Mouse (Mus musculus): ENCODE data around the gene Nmd3. TPM values are rescaled to one million over a fixed set of nuclear protein-coding genes. Genes with fewer than 3 reads are reported as not detected.

The Nmd3 gene
- polyA plus RNA-seq, 1 experiment from 2014 or later = 165 TPM

- H3K9ac ChIP-seq (ENCODE audit: low read depth, low read length) = no peak overlapping the region
- ATAC-seq (ENCODE audit: low FRiP score, low TSS enrichment) = no peak
- H3K27ac ChIP-seq (ENCODE audit: low read depth, low read length) = no peak overlapping the region
- no peaks in the 10 kb centered on the region for H3K9me3 ChIP-seq (ENCODE audit: control insufficient read depth, low read length)
- WGBS = 91% methylated on average over 1 of the region's 1 CpGs
- H3K36me3 ChIP-seq (ENCODE audit: control insufficient read depth, insufficient read depth, low read length) = peaks cover 38% of the 10 kb centered on the region
- no peaks in the 10 kb centered on the region for H3K27me3 ChIP-seq (ENCODE audit: control insufficient read depth, insufficient read depth, low read length)
- no peak overlapping the region for H3K4me3 ChIP-seq (ENCODE audit: low read length)
- no peaks in the 10 kb centered on the region for H3K4me1 ChIP-seq (ENCODE audit: control insufficient read depth, insufficient read depth, low read length)
- no peak overlapping the region for H3K4me2 ChIP-seq (replicated peaks; ENCODE audit: low read depth, low read length)
These were observed 35.7 kb downstream of the Nmd3 start for GRCm38 (mm10) chr3:69757456-69757855.

GRCm38 (mm10) chr3:69760081-69760480 is 38.3 kb downstream of the Nmd3 start:
- Histone ChIP-seq H3K9me3 (ENCODE audit: control insufficient read depth, low read length) (no peaks in the 10 kb centered on the region), H3K4me1 (ENCODE audit: control insufficient read depth, insufficient read depth, low read length) (no peaks in the 10 kb centered on the region), H3K4me3 (ENCODE audit: low read length) (no peak overlapping the region), H3K36me3 (ENCODE audit: control insufficient read depth, insufficient read depth, low read length) (peaks cover 21% of the 10 kb centered on the region), H3K4me2 (replicated peaks; ENCODE audit: low read depth, low read length) (no peak overlapping the region), H3K27ac (ENCODE audit: low read depth, low read length) (no peak overlapping the region), H3K9ac (ENCODE audit: low read depth, low read length) (no peak overlapping the region), H3K27me3 (ENCODE audit: control insufficient read depth, insufficient read depth, low read length) (no peaks in the 10 kb centered on the region)
- WGBS = 87% methylated on average over 6 of the region's 6 CpGs
- ATAC-seq (ENCODE audit: low FRiP score, low TSS enrichment) = no peak

- ATAC-seq (ENCODE audit: low FRiP score, low TSS enrichment) = 0 out of 2 replicates have a peak, but pooled peaks have one; percentile 61
- Histone ChIP-seq H3K27ac (ENCODE audit: low read depth, low read length) (no peak overlapping the region), H3K9me3 (ENCODE audit: control insufficient read depth, low read length) (no peaks in the 10 kb centered on the region), H3K36me3 (ENCODE audit: control insufficient read depth, insufficient read depth, low read length) (peaks cover 15% of the 10 kb centered on the region), H3K9ac (ENCODE audit: low read depth, low read length) (no peak overlapping the region), H3K4me3 (ENCODE audit: low read length) (no peak overlapping the region), H3K4me2 (replicated peaks; ENCODE audit: low read depth, low read length) (no peak overlapping the region), H3K4me1 (ENCODE audit: control insufficient read depth, insufficient read depth, low read length) (no peaks in the 10 kb centered on the region), H3K27me3 (ENCODE audit: control insufficient read depth, insufficient read depth, low read length) (no peaks in the 10 kb centered on the region)
- 77% methylated on average over 4 of the region's 4 CpGs for WGBS
These were observed 39.4 kb downstream of the Nmd3 start for GRCm38 (mm10) chr3:69761195-69761594.

DNA sequence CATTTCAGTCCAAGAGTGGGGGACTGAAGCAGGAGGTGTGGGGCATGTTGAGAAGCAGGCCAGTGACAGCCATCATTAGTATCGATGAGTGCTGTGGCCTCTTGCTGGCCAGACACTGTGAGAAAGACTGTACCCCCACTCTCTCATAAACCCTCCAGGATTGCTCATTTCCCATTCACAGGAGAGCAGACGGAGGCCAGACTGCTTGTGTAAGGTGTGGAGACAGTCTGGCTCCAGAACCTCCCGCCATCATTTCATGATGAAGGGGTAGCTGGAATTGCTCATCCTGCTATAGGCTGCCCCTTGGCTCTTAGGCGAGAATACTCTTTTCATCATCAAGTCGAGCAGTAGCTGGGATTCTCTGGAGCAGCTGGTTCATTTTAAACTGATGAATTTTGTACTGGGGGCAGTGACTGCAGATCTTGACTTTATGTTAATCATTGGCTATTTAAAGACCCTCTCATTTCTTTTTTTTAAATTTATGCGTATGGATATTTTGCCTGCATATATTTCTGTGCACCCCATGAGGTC is 41.1 kb downstream of the Nmd3 start:
- Histone ChIP-seq H3K9me3 (ENCODE audit: control insufficient read depth, low read length) (no peaks in the 10 kb centered on the region), H3K4me2 (replicated peaks; ENCODE audit: low read depth, low read length) (no peak overlapping the region), H3K4me1 (ENCODE audit: control insufficient read depth, insufficient read depth, low read length) (no peaks in the 10 kb centered on the region), H3K9ac (ENCODE audit: low read depth, low read length) (no peak overlapping the region), H3K27me3 (ENCODE audit: control insufficient read depth, insufficient read depth, low read length) (no peaks in the 10 kb centered on the region), H3K27ac (ENCODE audit: low read depth, low read length) (no peak overlapping the region), H3K4me3 (ENCODE audit: low read length) (no peak overlapping the region), H3K36me3 (ENCODE audit: control insufficient read depth, insufficient read depth, low read length) (peaks cover 9% of the 10 kb centered on the region; the same call in 1 of the 2 replicates)
- 75% methylated on average over 6 of the region's 6 CpGs for WGBS
- no peak for ATAC-seq (ENCODE audit: low FRiP score, low TSS enrichment)

- ATAC-seq (ENCODE audit: low FRiP score, low TSS enrichment) = no peak
- WGBS = 93% methylated on average over 21 of the region's 21 CpGs
These were observed 42.1 kb downstream of the Nmd3 start for GRCm38 (mm10) chr3:69763630-69764565.

DNA sequence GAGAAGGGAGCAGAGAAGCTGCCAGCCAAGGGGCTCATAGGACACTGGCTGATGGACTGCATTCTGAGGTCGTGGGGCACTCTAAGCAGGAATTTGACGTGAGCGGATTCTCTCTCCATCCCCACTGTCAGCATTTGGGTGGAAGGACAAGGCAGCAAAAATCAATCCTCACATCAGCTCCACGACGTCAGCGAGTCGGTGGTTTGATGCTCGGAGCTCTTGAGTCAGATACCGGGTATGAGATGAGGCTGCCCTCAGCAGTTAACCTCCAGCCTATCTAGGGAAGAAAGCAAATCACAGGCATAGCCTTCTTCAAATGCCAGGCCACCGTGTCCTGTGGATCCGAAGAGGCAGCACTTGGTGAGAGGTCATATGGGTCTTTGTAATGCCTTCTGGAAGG is 43.4 kb downstream of the Nmd3 start:
- Histone ChIP-seq H3K27ac (ENCODE audit: low read depth, low read length) (no peak overlapping the region), H3K36me3 (ENCODE audit: control insufficient read depth, insufficient read depth, low read length) (0 out of 2 replicates have a peak, but pooled peaks cover 3% of the 10 kb centered on the region), H3K9me3 (ENCODE audit: control insufficient read depth, low read length) (no peaks in the 10 kb centered on the region), H3K9ac (ENCODE audit: low read depth, low read length) (no peak overlapping the region), H3K4me2 (replicated peaks; ENCODE audit: low read depth, low read length) (no peak overlapping the region), H3K4me1 (ENCODE audit: control insufficient read depth, insufficient read depth, low read length) (no peaks in the 10 kb centered on the region), H3K27me3 (ENCODE audit: control insufficient read depth, insufficient read depth, low read length) (no peaks in the 10 kb centered on the region), H3K4me3 (ENCODE audit: low read length) (no peak overlapping the region)
- no peak for ATAC-seq (ENCODE audit: low FRiP score, low TSS enrichment)
- WGBS = 92% methylated on average over 11 of the region's 11 CpGs

More at GRCm38 (mm10) chr3:69763630-69764565, 42.1 kb downstream of the Nmd3 start:
- Histone ChIP-seq H3K9me3 (ENCODE audit: control insufficient read depth, low read length) (no peaks in the 10 kb centered on the region), H3K4me2 (replicated peaks; ENCODE audit: low read depth, low read length) (no peak overlapping the region), H3K27me3 (ENCODE audit: control insufficient read depth, insufficient read depth, low read length) (no peaks in the 10 kb centered on the region), H3K4me3 (ENCODE audit: low read length) (no peak overlapping the region), H3K9ac (ENCODE audit: low read depth, low read length) (no peak overlapping the region), H3K4me1 (ENCODE audit: control insufficient read depth, insufficient read depth, low read length) (no peaks in the 10 kb centered on the region), H3K36me3 (ENCODE audit: control insufficient read depth, insufficient read depth, low read length) (peaks cover 3% of the 10 kb centered on the region; the same call in 1 of the 2 replicates), H3K27ac (ENCODE audit: low read depth, low read length) (no peak overlapping the region)

- WGBS = 70% methylated on average over 4 of the region's 4 CpGs
- no peak overlapping the region for H3K4me3 ChIP-seq (ENCODE audit: low read length)
- no peak for ATAC-seq (ENCODE audit: low FRiP score, low TSS enrichment)
These were observed 47.4 kb downstream of the Nmd3 start for GRCm38 (mm10) chr3:69769150-69769549.

DNA sequence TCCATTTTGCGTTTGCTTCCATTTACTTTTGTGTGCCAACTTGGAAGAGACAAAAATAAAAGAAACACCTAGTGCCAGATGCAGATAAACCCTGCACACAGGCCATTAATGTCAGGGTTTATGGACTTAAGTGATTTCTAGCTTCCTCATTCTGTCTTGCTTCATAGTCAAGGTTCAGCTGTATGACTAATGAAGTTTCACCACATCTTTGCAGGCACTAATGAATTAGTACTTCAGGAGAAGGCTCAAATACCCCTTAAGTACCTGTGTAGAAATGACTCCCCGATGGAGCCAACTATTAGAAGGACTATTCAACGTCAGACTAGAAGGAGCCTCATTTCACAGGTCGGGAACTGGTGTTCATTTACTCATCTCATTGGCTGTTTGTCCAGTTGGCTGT is 51.6 kb downstream of the Nmd3 start:
- 83% methylated on average over 4 of the region's 4 CpGs for WGBS
- no peak for ATAC-seq (ENCODE audit: low FRiP score, low TSS enrichment)
- Histone ChIP-seq H3K27ac (ENCODE audit: low read depth, low read length) (no peak overlapping the region), H3K27me3 (ENCODE audit: control insufficient read depth, insufficient read depth, low read length) (no peaks in the 10 kb centered on the region), H3K9ac (ENCODE audit: low read depth, low read length) (no peak overlapping the region), H3K36me3 (ENCODE audit: control insufficient read depth, insufficient read depth, low read length) (no peaks in the 10 kb centered on the region), H3K9me3 (ENCODE audit: control insufficient read depth, low read length) (no peaks in the 10 kb centered on the region), H3K4me1 (ENCODE audit: control insufficient read depth, insufficient read depth, low read length) (no peaks in the 10 kb centered on the region), H3K4me3 (ENCODE audit: low read length) (no peak overlapping the region), H3K4me2 (replicated peaks; ENCODE audit: low read depth, low read length) (no peak overlapping the region)

More at GRCm38 (mm10) chr3:69769150-69769549, 47.4 kb downstream of the Nmd3 start:
- H3K9me3 ChIP-seq (ENCODE audit: control insufficient read depth, low read length) = no peaks in the 10 kb centered on the region
- no peaks in the 10 kb centered on the region for H3K27me3 ChIP-seq (ENCODE audit: control insufficient read depth, insufficient read depth, low read length)
- no peak overlapping the region for H3K27ac ChIP-seq (ENCODE audit: low read depth, low read length)
- H3K4me1 ChIP-seq (ENCODE audit: control insufficient read depth, insufficient read depth, low read length) = no peaks in the 10 kb centered on the region
- no peak overlapping the region for H3K4me2 ChIP-seq (replicated peaks; ENCODE audit: low read depth, low read length)
- no peak overlapping the region for H3K9ac ChIP-seq (ENCODE audit: low read depth, low read length)
- H3K36me3 ChIP-seq (ENCODE audit: control insufficient read depth, insufficient read depth, low read length) = 0 out of 2 replicates have a peak, but pooled peaks cover 3% of the 10 kb centered on the region

GRCm38 (mm10) chr3:69779246-69779796 is 57.5 kb downstream of the Nmd3 start:
- H3K4me1 ChIP-seq (ENCODE audit: control insufficient read depth, insufficient read depth, low read length) = no peaks in the 10 kb centered on the region
- no peak overlapping the region for H3K4me2 ChIP-seq (replicated peaks; ENCODE audit: low read depth, low read length)
- WGBS = 36% methylated on average over 4 of the region's 4 CpGs
- no peaks in the 10 kb centered on the region for H3K36me3 ChIP-seq (ENCODE audit: control insufficient read depth, insufficient read depth, low read length)
- no peak overlapping the region for H3K27ac ChIP-seq (ENCODE audit: low read depth, low read length)
- H3K9me3 ChIP-seq (ENCODE audit: control insufficient read depth, low read length) = no peaks in the 10 kb centered on the region
- H3K9ac ChIP-seq (ENCODE audit: low read depth, low read length) = no peak overlapping the region
- no peak overlapping the region for H3K4me3 ChIP-seq (ENCODE audit: low read length)
- no peak for ATAC-seq (ENCODE audit: low FRiP score, low TSS enrichment)
- H3K27me3 ChIP-seq (ENCODE audit: control insufficient read depth, insufficient read depth, low read length) = no peaks in the 10 kb centered on the region
